Mouse (Mus musculus) liver, adult 2 months (tissue): ENCODE data around the gene Fmod. TPM values are rescaled to one million over a fixed set of nuclear protein-coding genes. Genes with fewer than 3 reads are reported as not detected.
A peak's percentile ranks its signal among the peaks of the same experiment; 100 is the strongest.

Source experiments
- DNase-seq: peaks from one replicate; pipeline ENCODE4 v3.0.0-alpha.2; 2011; ENCODE audit warnings: low read depth, low spot score; ENCODE audit errors: extremely low read depth
- H3K27ac ChIP-seq: fragments of 200-500 bp; replicated peaks from 2 replicates; pipeline ENCODE4 v1.5.1; 2012; ENCODE audit warnings: low read depth, mild to moderate bottlenecking, control low read depth, inconsistent platforms, low read length; ENCODE audit not compliant: insufficient read depth
- H3K27me3 ChIP-seq: fragments of 200-500 bp; 2 replicates; pipeline ENCODE4 v1.6.1; 2012; ENCODE audit warnings: mild to moderate bottlenecking, moderate library complexity, low read length, inconsistent platforms; ENCODE audit not compliant: control insufficient read depth, insufficient read depth
- H3K36me3 ChIP-seq: fragments of 200-500 bp; 2 replicates; pipeline ENCODE4 v1.6.1; 2012; ENCODE audit warnings: low read length, inconsistent platforms; ENCODE audit not compliant: control insufficient read depth, insufficient read depth
- H3K4me1 ChIP-seq: fragments of 200-500 bp; 2 replicates; pipeline ENCODE4 v1.6.1; 2011; ENCODE audit warnings: low read length; ENCODE audit not compliant: control insufficient read depth, insufficient read depth
- H3K4me3 ChIP-seq: fragments of 200-500 bp; 2 replicates; pipeline ENCODE4 v1.5.1; 2011; ENCODE audit warnings: low read depth, mild to moderate bottlenecking, control low read depth, low read length, moderate library complexity; ENCODE audit not compliant: insufficient read depth
- H3K79me2 ChIP-seq: fragments of 200-500 bp; 2 replicates; pipeline ENCODE4 v1.6.1; 2012; ENCODE audit warnings: inconsistent platforms, mild to moderate bottlenecking, low read length, moderate library complexity; ENCODE audit not compliant: control insufficient read depth, insufficient read depth
- H3K9ac ChIP-seq: fragments of 200-500 bp; 2 replicates; pipeline ENCODE4 v1.6.1; 2012; ENCODE audit warnings: low read depth, mild to moderate bottlenecking, control low read depth, inconsistent platforms, low read length
- CTCF ChIP-seq: fragments of 200-500 bp; IDR thresholded peaks from 2 replicates; pipeline ENCODE4 v1.5.1; 2011; ENCODE audit warnings: low read depth, low read length, control low read depth
- POLR2A ChIP-seq: fragments of 200-500 bp; IDR thresholded peaks from 2 replicates; pipeline ENCODE4 v1.6.1; 2011; ENCODE audit warnings: low read length, control low read depth; ENCODE audit not compliant: insufficient read depth; ENCODE audit errors: extremely low read depth
- WGBS: fragments of 180-500 bp; shearing (Covaris S2); methylation state at CpG from one replicate; pipeline ENCODE4 v1.1.7; 2018; 5-methylcytosine and 5-hydroxymethylcytosine counted together
- polyA plus RNA-seq: library from polyadenylated mRNA; depleted of rRNA; stranded (reverse); fragments of >200 nt; gene quantifications from 2 replicates; pipeline ENCODE4 v1.2.3, GENCODE M21; 2012
- total RNA-seq: library from RNA; depleted of rRNA; stranded (reverse); fragments of >200 nt; gene quantifications from 2 replicates; pipeline ENCODE4 v1.2.3, GENCODE M21; 2014

Fmod gene
- total and polyA plus RNA-seq, 2 experiments: 0.46 to 0.99 TPM

GRCm38 (mm10) chr1:134048759-134049158 is 11.7 kb downstream of the Fmod start:
- Histone ChIP-seq H3K4me3 (no peak overlapping the region), H3K4me1 (no peaks in the 10 kb centered on the region), H3K9ac (no peak overlapping the region), H3K27me3 (no peaks in the 10 kb centered on the region), H3K36me3 (no peaks in the 10 kb centered on the region), H3K27ac (no peak overlapping the region), H3K79me2 (no peaks in the 10 kb centered on the region)
- peak; percentile 51 for DNase-seq
- WGBS: 3% methylated on average over 5 of the region's 5 CpGs
- TF ChIP-seq POLR2A (no peak), CTCF (peak; percentile 82)

- Histone ChIP-seq H3K27ac (no peak overlapping the region), H3K36me3 (no peaks in the 10 kb centered on the region), H3K9ac (no peak overlapping the region), H3K4me1 (no peaks in the 10 kb centered on the region), H3K27me3 (no peaks in the 10 kb centered on the region), H3K4me3 (no peak overlapping the region), H3K79me2 (no peaks in the 10 kb centered on the region)
- TF ChIP-seq POLR2A (no peak), CTCF (no peak)
- WGBS: 73% methylated on average over 6 of the region's 6 CpGs
- DNase-seq: no peak
These were observed 12.5 kb downstream of the Fmod start for GRCm38 (mm10) chr1:134049542-134049941.

- WGBS: 3% methylated on average over 6 of the region's 6 CpGs
- H3K27me3 ChIP-seq: no peaks in the 10 kb centered on the region
- H3K9ac ChIP-seq: no peak overlapping the region
- H3K4me3 ChIP-seq: no peak overlapping the region
- TF ChIP-seq CTCF (peak; percentile 84), POLR2A (no peak)
- H3K79me2 ChIP-seq: no peaks in the 10 kb centered on the region
- no peaks in the 10 kb centered on the region for H3K4me1 ChIP-seq
- DNase-seq: peak; percentile 60
- H3K27ac ChIP-seq: no peak overlapping the region
- no peaks in the 10 kb centered on the region for H3K36me3 ChIP-seq
These were observed 16.2 kb downstream of the Fmod start for GRCm38 (mm10) chr1:134053207-134053606.

- TF ChIP-seq POLR2A (no peak), CTCF (no peak)
- Histone ChIP-seq H3K79me2 (no peaks in the 10 kb centered on the region), H3K4me3 (no peak overlapping the region), H3K27me3 (no peaks in the 10 kb centered on the region), H3K36me3 (no peaks in the 10 kb centered on the region), H3K4me1 (no peaks in the 10 kb centered on the region), H3K9ac (no peak overlapping the region), H3K27ac (no peak overlapping the region)
- WGBS: 31% methylated on average over 9 of the region's 9 CpGs
- DNase-seq: no peak
These were observed 18.0 kb downstream of the Fmod start for GRCm38 (mm10) chr1:134055058-134055457.

- Histone ChIP-seq H3K27me3 (no peaks in the 10 kb centered on the region), H3K4me1 (no peaks in the 10 kb centered on the region), H3K36me3 (no peaks in the 10 kb centered on the region), H3K79me2 (no peaks in the 10 kb centered on the region), H3K27ac (no peak overlapping the region), H3K9ac (no peak overlapping the region), H3K4me3 (no peak overlapping the region)
- no peak for TF ChIP-seq POLR2A
- no peak for DNase-seq
- 84% methylated on average over 9 of the region's 9 CpGs for WGBS
These were observed 18.7 kb downstream of the Fmod start for GRCm38 (mm10) chr1:134055666-134056245.

GRCm38 (mm10) chr1:134056285-134056684 is 19.2 kb downstream of the Fmod start:
- Histone ChIP-seq H3K9ac (no peak overlapping the region), H3K4me1 (no peaks in the 10 kb centered on the region), H3K4me3 (no peak overlapping the region), H3K36me3 (no peaks in the 10 kb centered on the region), H3K27me3 (no peaks in the 10 kb centered on the region), H3K27ac (no peak overlapping the region), H3K79me2 (no peaks in the 10 kb centered on the region)
- DNase-seq: no peak
- no peak for TF ChIP-seq POLR2A
- no peak for TF ChIP-seq CTCF
- WGBS: 77% methylated on average over 4 of the region's 4 CpGs
